Mouse (Mus musculus) CH12.LX (cell line): Measurements from ENCODE around the gene Mdfi. TPM values are rescaled to one million over a fixed set of nuclear protein-coding genes. Genes with fewer than 3 reads are reported as not detected.
A peak's percentile ranks its signal among the peaks of the same experiment; 100 is the strongest.

Experiments used
- DNase-seq: peaks from one replicate; pipeline ENCODE4 v3.0.0-alpha.2; 2013; ENCODE audit errors: extremely low read depth
- H3K27ac ChIP-seq: 2 replicates; pipeline ENCODE4 v1.5.1; 2012; ENCODE audit warnings: low read depth, mild to moderate bottlenecking, control low read depth, moderate library complexity; ENCODE audit not compliant: insufficient read depth
- H3K27me3 ChIP-seq: replicated peaks from 2 replicates; pipeline ENCODE3; 2012; ENCODE audit warnings: inconsistent platforms
- H3K36me3 ChIP-seq, 2 experiments: replicated peaks in 1 of 2; 2 replicates each; pipeline versions ENCODE3 to v1.6.1; 2012; ENCODE audit warnings: inconsistent platforms in 1 of 2, low read length in 1 of 2, mild to moderate bottlenecking in 1 of 2, mixed read lengths in 1 of 2, moderate library complexity in 1 of 2; ENCODE audit not compliant: control insufficient read depth in 1 of 2, insufficient read depth in 1 of 2
- H3K4me1 ChIP-seq, 2 experiments: 2 replicates each; pipeline ENCODE4 v1.6.1; 2012; ENCODE audit warnings: inconsistent platforms in 1 of 2, moderate library complexity in 1 of 2; ENCODE audit not compliant: insufficient read depth in 2 of 2, control insufficient read depth in 1 of 2
- H3K4me2 ChIP-seq: 2 replicates; pipeline ENCODE4 v1.6.1; 2012; ENCODE audit warnings: low read depth, mild to moderate bottlenecking, control low read depth; ENCODE audit not compliant: poor library complexity, insufficient read depth, severe bottlenecking
- H3K4me3 ChIP-seq, 3 experiments: fragments of 150-350 bp in 1 of 3; sonication (generic) in 1 of 3; replicated peaks in 1 of 3; 2 replicates each; pipeline versions ENCODE3 to v1.5.1; 2011 to 2012; ENCODE audit warnings: low read depth in 2 of 3, low read length in 2 of 3, mild to moderate bottlenecking in 2 of 3, moderate library complexity in 2 of 3, control low read depth in 1 of 3, improper control_type of control experiment in 1 of 3, inconsistent platforms in 1 of 3, mixed read lengths in 1 of 3; ENCODE audit not compliant: poor library complexity in 1 of 3
- H3K79me2 ChIP-seq: replicated peaks from 2 replicates; pipeline ENCODE4 v1.6.1; 2012; ENCODE audit warnings: mild to moderate bottlenecking, moderate library complexity; ENCODE audit not compliant: control insufficient read depth, poor library complexity, insufficient read depth, severe bottlenecking; ENCODE audit errors: extremely low read depth
- H3K9ac ChIP-seq: 2 replicates; pipeline ENCODE4 v1.6.1; 2012; ENCODE audit warnings: low read depth, mild to moderate bottlenecking, control low read depth, moderate library complexity; ENCODE audit not compliant: insufficient read depth
- H3K9me3 ChIP-seq: replicated peaks from 2 replicates; pipeline ENCODE3; 2012; ENCODE audit warnings: low read length, inconsistent platforms, mixed read lengths
- BHLHE40 ChIP-seq: IDR thresholded peaks from 2 replicates; pipeline ENCODE4 v1.6.1; 2011; ENCODE audit warnings: mild to moderate bottlenecking, low read depth, low read length, improper control_type of control experiment
- CHD1 ChIP-seq: IDR thresholded peaks from 2 replicates; pipeline ENCODE4 v1.6.1; 2012; ENCODE audit warnings: low read depth, low read length, improper control_type of control experiment, inconsistent platforms
- CTCF ChIP-seq, 2 experiments: IDR thresholded peaks in 1 of 2; conservative IDR thresholded peaks in 1 of 2; 2 replicates each; pipeline ENCODE4 v1.5.1; 2011 to 2012; ENCODE audit warnings: low read depth in 2 of 2, low read length in 2 of 2, improper control_type of control experiment in 1 of 2, inconsistent platforms in 1 of 2, mild to moderate bottlenecking in 1 of 2, moderate library complexity in 1 of 2
- IRF4 ChIP-seq: IDR thresholded peaks from 2 replicates; pipeline ENCODE4 v1.6.1; 2014; ENCODE audit warnings: low read depth, mild to moderate bottlenecking, inconsistent platforms, low read length, improper control_type of control experiment
- JUND ChIP-seq: conservative IDR thresholded peaks from 2 replicates; pipeline ENCODE4 v1.6.1; 2011; ENCODE audit warnings: low read depth, low read length, improper control_type of control experiment
- MAX ChIP-seq: IDR thresholded peaks from 2 replicates; pipeline ENCODE4 v1.6.1; 2011; ENCODE audit warnings: low read length, improper control_type of control experiment
- SIN3A ChIP-seq: IDR thresholded peaks from 2 replicates; pipeline ENCODE4 v1.6.1; 2012; ENCODE audit warnings: low read length, improper control_type of control experiment, inconsistent platforms
- TCF12 ChIP-seq: IDR thresholded peaks from 2 replicates; pipeline ENCODE4 v1.6.1; 2014; ENCODE audit warnings: low read depth, mild to moderate bottlenecking, inconsistent platforms, low read length, improper control_type of control experiment
- USF2 ChIP-seq: conservative IDR thresholded peaks from 2 replicates; pipeline ENCODE4 v1.6.1; 2011; ENCODE audit warnings: low read depth, low read length, improper control_type of control experiment
- ZMIZ1 ChIP-seq: IDR thresholded peaks from 2 replicates; pipeline ENCODE4 v1.6.1; 2012; ENCODE audit warnings: low read depth, mild to moderate bottlenecking, inconsistent platforms, low read length, improper control_type of control experiment
- dilution Hi-C: fragments of 300-500 bp; cut with MboI; formaldehyde crosslinking; loops from 2 replicates; pipeline ENCODE4 v1.14.3; 2020; ENCODE audit warnings: low sequenced_read_pairs; ENCODE audit not compliant: extremely low pct_unique_long_range_greater_than_20kb, extremely low pct_ligation_motif_present
- in situ Hi-C: fragments of 300-500 bp; cut with MboI; formaldehyde crosslinking; loops from 3 replicates; pipeline ENCODE4 v1.14.3; 2019; ENCODE audit warnings: low sequenced_read_pairs, low pct_ligation_motif_present, low pct_unique_long_range_greater_than_20kb, mixed read lengths
- polyA plus RNA-seq: library from polyadenylated mRNA; unstranded; fragments of >175 nt; gene quantifications from 2 replicates; pipeline ENCODE4 v1.2.1, GENCODE M21; 2012; ENCODE audit warnings: low read depth; ENCODE audit not compliant: insufficient read length
- total RNA-seq, 2 experiments: library from RNA; depleted of rRNA; stranded (reverse); fragments of 300-350 nt in 1 of 2; fragments of >200 nt in 1 of 2; gene quantifications; 2 replicates each; pipeline ENCODE4 v1.2.3; 2012 to 2014

Gene Mdfi
- total and polyA plus RNA-seq, 3 experiments = 0.30 to 0.35 TPM; not detected in 1

- dilution Hi-C loops = no loop called here
- no peak for DNase-seq
Observed at GRCm38 (mm10) chr17:47767081-47767455, 67.4 kb downstream of the Mdfi start.

GRCm38 (mm10) chr17:47766407-47767043 is 68.0 kb downstream of the Mdfi start:
- H3K27ac ChIP-seq = peak overlapping the region; percentile 98
- dilution Hi-C loops = no loop called here
- peaks cover 8% of the 10 kb centered on the region for H3K9me3 ChIP-seq
- peaks cover 52 to 90% of the 10 kb centered on the region in 2 experiments for H3K4me1 ChIP-seq
- TF ChIP-seq TCF12 (no peak), MAX (peak; percentile 4; the same call in 1 of the 2 replicates), BHLHE40 (no peak)
- TF ChIP-seq, all 38 proteins: peak for 1
- peaks cover 14% of the 10 kb centered on the region for H3K79me2 ChIP-seq
- H3K4me2 ChIP-seq = peak overlapping the region; percentile 72
- H3K9ac ChIP-seq = peak overlapping the region; percentile 26
- no peaks in the 10 kb centered on the region for H3K27me3 ChIP-seq
- no peak for DNase-seq
- no peak overlapping the region for H3K4me3 ChIP-seq
- in situ Hi-C loops = no loop called here
- H3K36me3 ChIP-seq = peaks cover 6 to 40% of the 10 kb centered on the region in 2 experiments

More at GRCm38 (mm10) chr17:47767081-47767455, 67.4 kb downstream of the Mdfi start:
- Histone ChIP-seq H3K4me2 (peak overlapping the region; percentile 72), H3K9me3 (peaks cover 14% of the 10 kb centered on the region), H3K4me1 (peaks cover 47 to 84% of the 10 kb centered on the region in 2 experiments), H3K79me2 (peaks cover 12% of the 10 kb centered on the region), H3K27me3 (no peaks in the 10 kb centered on the region), H3K27ac (peak overlapping the region; percentile 98), H3K36me3 (peaks cover 3 to 40% of the 10 kb centered on the region in 2 experiments), H3K4me3 (no peak overlapping the region), H3K9ac (peak overlapping the region; percentile 26)
- 0 out of 2 replicates have a peak, but pooled peaks have one; percentile 14 for TF ChIP-seq MAX
- TF ChIP-seq USF2 = no peak
- in situ Hi-C loops = no loop called here

- in situ Hi-C loops (no loop called here), dilution Hi-C loops (no loop called here)
- Histone ChIP-seq H3K4me1 (peaks cover 54 to 92% of the 10 kb centered on the region in 2 experiments), H3K27ac (peak overlapping the region; percentile 98), H3K79me2 (peaks cover 12% of the 10 kb centered on the region), H3K4me2 (peak overlapping the region; percentile 51; the same call in 1 of the 2 replicates), H3K4me3 (no peak overlapping the region), H3K27me3 (no peaks in the 10 kb centered on the region), H3K9me3 (peaks cover 3% of the 10 kb centered on the region), H3K36me3 (peaks cover 3 to 40% of the 10 kb centered on the region in 2 experiments), H3K9ac (peak overlapping the region; percentile 26)
- no peak for DNase-seq
- TF ChIP-seq ZMIZ1 (no peak), JUND (no peak), CHD1 (no peak), CTCF (conservative IDR thresholded peaks at IDR 0.05 in 1 of 2, IDR thresholded peaks at IDR 0.05 in 1 of 2; ENCODE audit: low read depth in 2 of 2, low read length in 2 of 2) (peak in 1 of 2 experiments; percentile 19; a peak in 1 of 4 replicates), BHLHE40 (peak; percentile 40; the same call in 1 of the 2 replicates), SIN3A (no peak), IRF4 (peak; percentile 45; the same call in 1 of the 2 replicates)
Observed at GRCm38 (mm10) chr17:47765986-47766385, 68.5 kb downstream of the Mdfi start.

Other genes starting within 250 kb of the Mdfi start
- 28.0 and 40.1 TPM in 2 replicates for gene Bysl, start 223.2 kb downstream of the Mdfi start, total RNA-seq (2012; rRNA removed)
- 24.0 and 24.4 TPM in 2 replicates for gene Bysl, start 223.2 kb downstream of the Mdfi start, total RNA-seq (2014; rRNA removed)
- 57.4 and 60.5 TPM in 2 replicates for gene Bysl, start 223.2 kb downstream of the Mdfi start, polyA plus RNA-seq
- 30.5 and 31.0 TPM in 2 replicates for gene Med20, start 223.1 kb downstream of the Mdfi start, total RNA-seq (2012; rRNA removed)
- 42.5 and 43.5 TPM in 2 replicates for gene Med20, start 223.1 kb downstream of the Mdfi start, total RNA-seq (2014; rRNA removed)
- 31.1 and 31.2 TPM in 2 replicates for gene Med20, start 223.1 kb downstream of the Mdfi start, polyA plus RNA-seq
- gene Gm20517, start 223.1 kb downstream of the Mdfi start, total RNA-seq (2012; rRNA removed) = 1.7 and 1.8 TPM in 2 replicates
- 1.8 and 2.5 TPM in 2 replicates for gene Gm20517, start 223.1 kb downstream of the Mdfi start, total RNA-seq (2014; rRNA removed)
- 1.1 and 2.6 TPM in 2 replicates for gene Gm20517, start 223.1 kb downstream of the Mdfi start, polyA plus RNA-seq
- 2.6 and 3.4 TPM in 2 replicates for gene Usp49, start 204.0 kb downstream of the Mdfi start, total RNA-seq (2012; rRNA removed)
- gene Usp49, start 204.0 kb downstream of the Mdfi start, total RNA-seq (2014; rRNA removed) = 2.6 and 2.7 TPM in 2 replicates
- gene Usp49, start 204.0 kb downstream of the Mdfi start, polyA plus RNA-seq = 3.7 and 4.3 TPM in 2 replicates
- gene Tomm6, start 146.3 kb downstream of the Mdfi start, total RNA-seq (2012; rRNA removed) = 46.1 and 46.3 TPM in 2 replicates
- gene Tomm6, start 146.3 kb downstream of the Mdfi start, total RNA-seq (2014; rRNA removed) = 18.1 and 26.4 TPM in 2 replicates
- gene Tomm6, start 146.3 kb downstream of the Mdfi start, polyA plus RNA-seq = 349 and 424 TPM in 2 replicates
- 1.6 and 2.9 TPM in 2 replicates for gene Frs3, start 145.7 kb downstream of the Mdfi start, total RNA-seq (2012; rRNA removed)
- 0.19 and 0.54 TPM in 2 replicates for gene Frs3, start 145.7 kb downstream of the Mdfi start, total RNA-seq (2014; rRNA removed)
- 0.67 and 0.76 TPM in 2 replicates for gene Frs3, start 145.7 kb downstream of the Mdfi start, polyA plus RNA-seq
- 0.25 and 0.59 TPM in 2 replicates for gene Gm21981, start 140.2 kb downstream of the Mdfi start, total RNA-seq (2012; rRNA removed)
- 0.11 and 0.12 TPM in 2 replicates for gene Gm21981, start 140.2 kb downstream of the Mdfi start, total RNA-seq (2014; rRNA removed)
- 0.15 TPM in 1 of 2 replicates, not detected in the other for gene Gm21981, start 140.2 kb downstream of the Mdfi start, polyA plus RNA-seq
- 0.21 and 0.30 TPM in 2 replicates for gene Prickle4, start 140.0 kb downstream of the Mdfi start, total RNA-seq (2012; rRNA removed)
- not detected in 2 replicates for gene Prickle4, start 140.0 kb downstream of the Mdfi start, total RNA-seq (2014; rRNA removed)
- 0.29 and 0.55 TPM in 2 replicates for gene Prickle4, start 140.0 kb downstream of the Mdfi start, polyA plus RNA-seq
- gene Pgc, start 107.8 kb downstream of the Mdfi start, total RNA-seq (2012; rRNA removed) = not detected in 2 replicates
- gene Pgc, start 107.8 kb downstream of the Mdfi start, total RNA-seq (2014; rRNA removed) = not detected in 2 replicates
- not detected in 2 replicates for gene Pgc, start 107.8 kb downstream of the Mdfi start, polyA plus RNA-seq
- 49.3 and 57.3 TPM in 2 replicates for gene Tfeb, start 97.7 kb downstream of the Mdfi start, total RNA-seq (2012; rRNA removed)
- gene Tfeb, start 97.7 kb downstream of the Mdfi start, total RNA-seq (2014; rRNA removed) = 26.9 and 29.1 TPM in 2 replicates
- 39.9 and 41.3 TPM in 2 replicates for gene Tfeb, start 97.7 kb downstream of the Mdfi start, polyA plus RNA-seq
- gene Foxp4, start 90.0 kb upstream of the Mdfi start, total RNA-seq (2012; rRNA removed) = 8.5 and 9.9 TPM in 2 replicates
- 2.5 and 3.3 TPM in 2 replicates for gene Foxp4, start 90.0 kb upstream of the Mdfi start, total RNA-seq (2014; rRNA removed)
- 34.8 and 41.7 TPM in 2 replicates for gene Foxp4, start 90.0 kb upstream of the Mdfi start, polyA plus RNA-seq
- gene 1700122O11Rik, start 203.6 kb upstream of the Mdfi start, total RNA-seq (2012; rRNA removed) = not detected in 2 replicates
- not detected in 2 replicates for gene 1700122O11Rik, start 203.6 kb upstream of the Mdfi start, total RNA-seq (2014; rRNA removed)
- gene 1700122O11Rik, start 203.6 kb upstream of the Mdfi start, polyA plus RNA-seq = not detected in 2 replicates